Mouse (Mus musculus) lung, embryonic 15.5 days (tissue): ENCODE measurements at regions not wholly inside any gene's neighbourhood (a gene's known extent, or its start where the extent isn't known, plus 50 kb on each side); places are given as distances from the start of the nearest gene placed in this dataset. TPM values are rescaled to one million over a fixed set of nuclear protein-coding genes. Genes with fewer than 3 reads are reported as not detected.
A peak's percentile ranks its signal among the peaks of the same experiment; 100 is the strongest.

Experiments used
- ATAC-seq: fragments of 200-750 bp; cut with Nextera tagmentation; 2 replicates; pipeline ENCODE4 v1.8.0; 2017; ENCODE audit warnings: moderate number of reproducible peaks, borderline replicate concordance; ENCODE audit not compliant: low FRiP score, low TSS enrichment; ENCODE audit errors: extremely low read depth
- H3K27ac ChIP-seq: fragments of 300-500 bp; sonication (generic); 2 replicates; pipeline ENCODE4 v1.5.1; 2015; ENCODE audit warnings: moderate library complexity, mild to moderate bottlenecking, inconsistent platforms
- H3K27me3 ChIP-seq: fragments of 300-500 bp; sonication (generic); 2 replicates; pipeline ENCODE4 v1.6.1; 2015; ENCODE audit warnings: inconsistent platforms
- H3K36me3 ChIP-seq: fragments of 300-500 bp; sonication (generic); 2 replicates; pipeline ENCODE4 v1.6.1; 2015; ENCODE audit warnings: inconsistent platforms
- H3K4me1 ChIP-seq: fragments of 300-500 bp; sonication (generic); 2 replicates; pipeline ENCODE4 v1.6.1; 2015; ENCODE audit warnings: inconsistent platforms
- H3K4me2 ChIP-seq: fragments of 300-500 bp; sonication (generic); 2 replicates; pipeline ENCODE4 v1.6.1; 2015; ENCODE audit warnings: inconsistent platforms, mild to moderate bottlenecking, moderate library complexity
- H3K4me3 ChIP-seq: fragments of 300-500 bp; sonication (generic); 2 replicates; pipeline ENCODE4 v1.5.1; 2015; ENCODE audit warnings: mild to moderate bottlenecking, inconsistent platforms
- H3K9ac ChIP-seq: fragments of 300-500 bp; sonication (generic); 2 replicates; pipeline ENCODE4 v1.6.1; 2015; ENCODE audit warnings: inconsistent platforms
- H3K9me3 ChIP-seq: fragments of 300-500 bp; sonication (generic); 2 replicates; pipeline ENCODE4 v1.6.1; 2016; ENCODE audit warnings: inconsistent platforms
- WGBS: fragments of 180-500 bp; shearing (Covaris S2); methylation state at CpG from one replicate; pipeline ENCODE4 v1.1.7; 2015; 5-methylcytosine and 5-hydroxymethylcytosine counted together
- microRNA-seq: library from miRNA; unstranded; fragments of <30 nt; microRNA quantifications from one replicate; pipeline ENCODE4, GENCODE M21; 2016

DNA sequence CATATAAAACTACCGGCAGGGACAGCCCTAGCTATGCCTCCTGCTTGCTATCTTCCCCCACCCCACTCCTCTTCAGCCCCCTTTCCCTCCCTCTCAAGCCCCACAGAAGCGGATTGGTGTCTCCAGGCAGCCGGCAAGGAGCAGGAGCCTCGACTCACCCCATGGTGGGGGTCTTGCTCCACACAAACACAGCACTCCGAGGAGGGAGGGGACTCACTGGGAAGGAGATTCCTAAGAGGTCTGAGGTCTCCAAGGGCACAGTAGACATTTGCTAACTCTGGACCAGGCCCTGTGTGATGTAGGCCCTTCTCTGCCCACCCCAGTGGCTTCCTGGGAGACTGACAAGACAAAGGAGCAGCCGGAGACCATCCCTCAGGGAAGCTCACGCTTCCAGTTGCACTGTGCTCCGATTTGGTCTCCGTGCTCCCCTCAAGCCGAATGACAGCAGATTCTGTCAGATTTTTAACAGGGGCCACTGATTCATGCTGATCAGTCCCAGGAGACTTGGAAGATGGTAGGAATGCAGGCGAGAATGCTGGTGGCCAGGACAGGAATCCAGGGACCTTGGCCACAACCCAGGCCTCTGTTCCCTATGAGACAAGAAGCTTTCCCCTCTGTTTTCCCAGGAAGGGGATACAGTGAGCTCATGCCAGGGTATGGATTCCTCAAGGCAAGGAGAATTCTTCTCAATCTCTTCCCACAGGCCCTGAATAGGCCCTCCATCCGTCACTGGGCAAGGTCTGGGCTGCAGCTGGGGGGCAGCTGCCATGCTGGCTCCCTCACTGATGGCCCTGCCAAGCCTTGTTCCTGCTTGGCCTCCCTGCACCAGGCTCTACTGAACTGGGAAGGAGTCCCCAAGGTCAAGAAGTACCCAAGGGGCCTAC lies 55.2 kb upstream of the Dlk1 start:
- no peak overlapping the region for H3K9ac ChIP-seq
- peaks cover 3% of the 10 kb centered on the region; the same call in 1 of the 2 replicates for H3K27me3 ChIP-seq
- WGBS = 55% methylated on average over 9 of the region's 12 CpGs
- H3K4me1 ChIP-seq = peaks cover 54% of the 10 kb centered on the region
- no peak for ATAC-seq
- H3K4me3 ChIP-seq = no peak overlapping the region
- H3K9me3 ChIP-seq = no peaks in the 10 kb centered on the region
- no peak overlapping the region for H3K4me2 ChIP-seq
- H3K36me3 ChIP-seq = no peaks in the 10 kb centered on the region
- H3K27ac ChIP-seq = peak overlapping the region; percentile 37

DNA sequence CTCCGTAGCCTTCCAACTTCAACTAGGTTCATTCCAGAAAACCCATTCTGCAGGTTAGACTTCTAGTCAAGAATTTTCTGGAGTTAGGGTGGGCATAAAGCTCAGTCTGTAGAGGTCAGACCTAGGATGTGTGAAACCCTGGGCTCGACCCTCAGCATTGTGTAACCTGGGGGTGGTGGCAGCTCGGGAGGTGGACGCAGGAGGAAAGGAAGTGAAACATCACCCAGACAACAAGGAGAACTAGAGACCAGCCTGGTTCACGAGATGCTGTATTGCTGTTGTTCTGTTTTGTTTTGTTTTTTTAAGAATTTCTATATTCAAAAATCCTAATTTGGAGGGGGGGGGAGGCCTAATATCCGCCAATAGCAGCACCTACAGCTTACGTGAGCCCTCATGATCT lies 54.1 kb upstream of the Dlk1 start:
- H3K4me2 ChIP-seq = no peak overlapping the region
- H3K9ac ChIP-seq = no peak overlapping the region
- peaks cover 2% of the 10 kb centered on the region; the same call in 1 of the 2 replicates for H3K27me3 ChIP-seq
- H3K4me3 ChIP-seq = no peak overlapping the region
- no peaks in the 10 kb centered on the region for H3K9me3 ChIP-seq
- ATAC-seq = no peak
- H3K4me1 ChIP-seq = peaks cover 64% of the 10 kb centered on the region
- H3K36me3 ChIP-seq = no peaks in the 10 kb centered on the region
- peak overlapping the region; percentile 81; the same call in 1 of the 2 replicates for H3K27ac ChIP-seq
- 62% methylated on average over 7 of the region's 7 CpGs for WGBS

DNA sequence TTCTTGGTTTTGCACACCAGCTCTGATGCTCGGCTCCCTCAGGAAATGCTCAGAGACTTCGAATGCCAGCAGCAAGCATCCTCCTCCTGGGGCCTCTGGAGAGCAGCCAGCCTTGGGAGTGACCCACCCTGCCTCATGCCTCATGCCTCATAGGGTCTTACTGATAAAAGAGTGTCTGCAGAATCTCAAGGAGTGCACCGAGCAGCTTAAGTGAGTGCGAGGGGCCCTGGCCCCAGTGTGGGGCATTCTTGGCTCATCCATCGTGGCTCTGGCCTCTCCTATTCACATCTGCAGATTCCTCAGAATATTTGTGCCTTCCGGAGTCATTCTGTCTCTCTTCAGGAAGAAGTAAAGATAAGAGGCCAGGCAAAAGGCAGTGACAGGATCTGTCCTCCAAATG lies 53.7 kb upstream of the Dlk1 start:
- WGBS = 5% methylated on average over 6 of the region's 6 CpGs
- H3K27me3 ChIP-seq = no peaks in the 10 kb centered on the region
- peak overlapping the region; percentile 81 for H3K27ac ChIP-seq
- peak overlapping the region; percentile 44 for H3K4me2 ChIP-seq
- ATAC-seq = no peak
- no peaks in the 10 kb centered on the region for H3K36me3 ChIP-seq
- peaks cover 64% of the 10 kb centered on the region for H3K4me1 ChIP-seq
- H3K4me3 ChIP-seq = no peak overlapping the region
- no peaks in the 10 kb centered on the region for H3K9me3 ChIP-seq
- no peak overlapping the region for H3K9ac ChIP-seq

DNA sequence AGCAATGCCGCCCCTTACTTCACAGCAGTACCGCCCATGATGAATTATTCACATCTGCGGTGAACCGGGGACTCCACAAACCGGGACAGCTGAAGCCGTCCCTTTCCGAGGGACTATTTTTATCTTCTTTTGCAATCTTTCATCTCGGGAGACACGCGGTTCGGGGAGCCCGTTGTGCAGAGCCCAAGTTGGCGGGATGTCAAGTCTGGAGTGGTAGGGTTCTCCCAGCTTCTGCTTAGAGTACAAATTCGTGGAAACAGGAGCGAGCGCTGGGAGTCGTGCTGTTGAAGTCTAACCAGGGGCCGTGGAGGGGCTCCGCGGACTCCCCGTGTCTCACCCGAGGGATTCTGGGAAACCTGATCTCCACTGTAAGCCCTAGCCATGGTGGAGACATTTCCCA lies 53.0 kb upstream of the Dlk1 start:
- H3K9ac ChIP-seq = no peak overlapping the region; the same call in 1 of the 2 replicates
- H3K4me3 ChIP-seq = no peak overlapping the region
- H3K4me2 ChIP-seq = peak overlapping the region; percentile 44
- H3K9me3 ChIP-seq = no peaks in the 10 kb centered on the region
- H3K4me1 ChIP-seq = peaks cover 64% of the 10 kb centered on the region
- 11% methylated on average over 22 of the region's 22 CpGs for WGBS
- H3K36me3 ChIP-seq = no peaks in the 10 kb centered on the region
- no peak for ATAC-seq
- H3K27me3 ChIP-seq = no peaks in the 10 kb centered on the region
- peak overlapping the region; percentile 81 for H3K27ac ChIP-seq

DNA sequence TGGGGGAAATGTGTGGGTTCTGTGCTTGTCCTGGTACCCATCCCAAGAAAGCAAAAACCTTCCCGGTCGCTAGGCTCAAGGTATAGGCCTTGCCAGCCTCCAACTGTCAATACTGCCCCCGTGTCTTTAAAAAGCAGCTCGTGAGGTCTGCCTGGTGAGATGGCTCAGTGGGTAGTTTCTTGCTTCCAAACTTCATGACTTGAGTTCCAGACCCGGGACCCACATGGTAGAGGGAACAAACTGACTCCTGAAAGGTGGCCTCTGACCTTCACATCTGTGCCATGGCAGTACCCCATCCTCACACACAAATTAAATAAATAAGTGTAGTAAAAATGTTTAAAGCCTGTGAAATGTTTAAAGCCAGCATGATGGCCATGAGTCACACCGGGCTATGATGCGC lies 52.6 kb upstream of the Dlk1 start:
- Histone ChIP-seq H3K9ac (no peak overlapping the region), H3K4me3 (no peak overlapping the region), H3K27me3 (no peaks in the 10 kb centered on the region), H3K9me3 (no peaks in the 10 kb centered on the region), H3K4me1 (peaks cover 64% of the 10 kb centered on the region), H3K4me2 (0 out of 2 replicates have a peak overlapping the region, but pooled peaks have one; percentile 44), H3K36me3 (no peaks in the 10 kb centered on the region), H3K27ac (peak overlapping the region; percentile 81)
- WGBS = 65% methylated on average over 7 of the region's 7 CpGs
- no peak for ATAC-seq

DNA sequence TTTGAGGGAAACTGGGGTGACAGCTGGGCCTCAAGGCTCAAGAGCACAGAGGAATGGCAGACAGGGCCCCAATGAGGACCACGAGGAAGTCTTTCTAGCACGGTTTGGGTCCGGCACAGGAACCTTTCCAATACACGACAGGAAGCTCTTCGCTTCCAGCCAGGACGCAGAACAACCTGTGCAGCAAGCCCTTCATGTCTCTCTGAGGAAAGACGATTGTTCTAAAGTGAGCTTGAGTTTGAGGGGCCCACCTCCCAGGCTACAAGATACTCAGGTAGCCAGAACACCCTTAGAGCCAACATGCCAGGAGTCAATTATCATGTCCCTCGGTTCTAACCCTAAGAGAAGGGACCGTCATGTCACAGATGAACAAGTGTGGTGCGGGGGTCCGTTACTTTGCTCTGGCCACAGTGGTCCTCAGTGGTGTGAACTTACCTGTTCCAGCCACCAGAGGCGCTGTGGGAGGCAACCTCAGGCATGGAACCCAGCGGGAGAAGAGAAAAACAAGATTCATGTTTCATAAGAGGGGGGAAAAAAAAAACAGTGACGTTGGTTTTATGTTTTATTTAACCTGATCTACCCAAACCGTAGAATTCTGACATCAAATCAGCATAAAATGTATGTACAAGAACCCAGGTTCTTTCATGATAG lies 51.6 kb upstream of the Dlk1 start:
- peaks cover 64% of the 10 kb centered on the region for H3K4me1 ChIP-seq

DNA sequence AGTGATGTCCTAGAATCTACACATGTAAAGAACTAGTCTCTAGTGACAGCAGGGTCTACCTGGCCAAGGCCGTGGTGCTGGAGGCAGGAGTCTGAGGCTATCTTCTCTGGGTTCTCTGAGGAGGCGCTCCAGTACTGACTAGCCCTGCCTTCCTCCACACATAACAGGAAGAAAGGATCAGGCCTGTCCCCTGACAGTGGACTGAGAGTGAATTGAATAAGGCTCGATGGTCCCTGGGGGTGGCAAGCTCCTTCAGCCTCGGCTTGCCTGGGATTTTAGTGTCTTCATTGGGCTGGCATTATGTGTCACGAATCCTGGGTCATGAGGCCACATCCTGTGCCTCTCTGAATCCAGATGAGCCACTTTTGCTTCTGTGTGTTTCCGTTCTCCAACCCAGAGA lies 50.9 kb upstream of the Dlk1 start:
- WGBS = 40% methylated on average over 6 of the region's 6 CpGs
- no peaks in the 10 kb centered on the region for H3K9me3 ChIP-seq

More for the DNA sequence above, 51.6 kb upstream of the Dlk1 start:
- 31% methylated on average over 15 of the region's 15 CpGs for WGBS
- Histone ChIP-seq H3K27ac (peak overlapping the region; percentile 81), H3K4me2 (no peak overlapping the region), H3K36me3 (no peaks in the 10 kb centered on the region), H3K9me3 (no peaks in the 10 kb centered on the region), H3K4me3 (no peak overlapping the region), H3K9ac (no peak overlapping the region), H3K27me3 (no peaks in the 10 kb centered on the region)
- no peak for ATAC-seq

DNA sequence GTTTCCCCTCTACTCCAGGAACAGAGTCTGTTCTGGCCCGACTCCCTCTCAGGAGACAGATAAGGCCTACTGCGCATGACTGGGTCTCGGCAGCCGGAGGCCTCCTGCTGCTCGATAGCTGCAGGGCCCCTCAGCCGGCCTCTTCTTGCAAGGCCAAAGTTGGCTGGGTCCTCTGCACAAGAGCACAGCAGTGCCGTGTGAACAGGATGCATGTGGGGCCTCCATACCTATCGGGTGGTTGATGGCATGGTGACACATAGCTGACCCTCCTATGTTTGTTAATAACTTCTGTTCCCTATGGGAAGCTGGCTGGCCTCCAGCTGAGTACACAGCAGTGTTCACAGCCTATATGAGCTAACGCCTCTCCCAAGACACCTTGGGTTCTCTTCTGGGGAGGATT lies 50.4 kb upstream of the Dlk1 start:
- no peaks in the 10 kb centered on the region for H3K36me3 ChIP-seq
- no peaks in the 10 kb centered on the region for H3K27me3 ChIP-seq
- no peak overlapping the region for H3K4me3 ChIP-seq
- ATAC-seq = peak; percentile 77
- no peak overlapping the region for H3K4me2 ChIP-seq
- H3K27ac ChIP-seq = peak overlapping the region; percentile 81
- WGBS = 0% methylated on average over 9 of the region's 9 CpGs
- H3K4me1 ChIP-seq = peaks cover 58% of the 10 kb centered on the region
- no peaks in the 10 kb centered on the region for H3K9me3 ChIP-seq
- H3K9ac ChIP-seq = no peak overlapping the region

More for the DNA sequence above, 50.9 kb upstream of the Dlk1 start:
- no peaks in the 10 kb centered on the region for H3K36me3 ChIP-seq
- H3K4me2 ChIP-seq = no peak overlapping the region
- H3K4me3 ChIP-seq = no peak overlapping the region
- no peaks in the 10 kb centered on the region for H3K27me3 ChIP-seq
- peaks cover 64% of the 10 kb centered on the region for H3K4me1 ChIP-seq
- ATAC-seq = no peak
- peak overlapping the region; percentile 81 for H3K27ac ChIP-seq
- no peak overlapping the region for H3K9ac ChIP-seq

Small RNAs in the stretch of these regions (microRNA-seq; reads per million reads assigned to microRNA genes)
- gene Gm22234 (not detected), gene Gm25297 (not detected)
